Mouse (Mus musculus): ENCODE data around the gene Pkn3. TPM values are rescaled to one million over a fixed set of nuclear protein-coding genes. Genes with fewer than 3 reads are reported as not detected.

Gene Pkn3
- polyA plus RNA-seq, 1 experiment, result 4.3 TPM

DNA sequence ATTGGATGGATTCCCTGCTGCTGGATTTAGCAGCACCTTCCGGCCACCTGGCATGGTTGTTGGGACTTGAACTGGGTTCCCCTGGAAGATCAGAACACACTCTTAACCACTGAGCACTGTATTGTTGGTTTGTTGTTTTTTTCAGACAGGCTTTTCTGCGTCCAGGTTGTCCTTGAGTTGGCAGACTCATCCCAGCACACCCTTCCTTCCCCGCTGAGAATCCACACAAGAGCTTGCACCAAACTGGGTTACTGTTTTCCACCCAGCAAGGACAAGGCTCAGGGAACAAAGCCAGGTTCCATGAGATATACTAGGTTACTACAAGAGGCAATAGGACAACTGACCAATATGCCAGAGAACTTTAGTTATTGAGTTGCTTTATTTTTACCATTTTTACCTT lies 20.7 kb upstream of the Pkn3 start:
- no peaks in the 10 kb centered on the region for H3K36me3 ChIP-seq (ENCODE audit: control insufficient read depth, insufficient read depth)
- H3ac ChIP-seq (ENCODE audit: control insufficient read depth, insufficient read length), result no peak overlapping the region
- no peak for TF ChIP-seq POLR2A (IDR thresholded peaks at IDR 0.05; ENCODE audit: insufficient read length, low read depth)
- TF ChIP-seq POLR2AphosphoS2 (IDR thresholded peaks at IDR 0.05; ENCODE audit: insufficient read length, low read depth), result no peak
- TF ChIP-seq CEBPB (IDR thresholded peaks at IDR 0.05; ENCODE audit: insufficient read depth, poor library complexity, severe bottlenecking), result no peak
- TF ChIP-seq SRF (IDR thresholded peaks at IDR 0.05; ENCODE audit: control insufficient read depth, insufficient read length, low read depth), result no peak
- no peak for TF ChIP-seq REST (IDR thresholded peaks at IDR 0.05; ENCODE audit: insufficient read depth, insufficient read length)
- no peak for TF ChIP-seq USF1 (IDR thresholded peaks at IDR 0.05; ENCODE audit: low read depth)
- TF ChIP-seq MAX (IDR thresholded peaks at IDR 0.05; ENCODE audit: low read depth), result no peak
- no peak for TF ChIP-seq MYOD1 (IDR thresholded peaks at IDR 0.05; ENCODE audit: control insufficient read depth in 1 of 3, insufficient read length in 2 of 3, low read depth in 2 of 3)
- TF ChIP-seq TCF3 (IDR thresholded peaks at IDR 0.05; ENCODE audit: insufficient read length, low read depth), result no peak
- no peak for TF ChIP-seq TCF12 (IDR thresholded peaks at IDR 0.05; ENCODE audit: insufficient read depth, poor library complexity, severe bottlenecking)
- TF ChIP-seq E2F4 (IDR thresholded peaks at IDR 0.05; ENCODE audit: insufficient read depth), result no peak
- TF ChIP-seq MYOG (IDR thresholded peaks at IDR 0.05; ENCODE audit: control insufficient read depth in 1 of 3, insufficient read depth in 1 of 3, insufficient read length in 2 of 3, low read depth in 2 of 3), result no peak
- no peaks in the 10 kb centered on the region for H3K27me3 ChIP-seq (ENCODE audit: control insufficient read depth, insufficient read depth, insufficient read length)
- H3K79me2 ChIP-seq (ENCODE audit: control insufficient read depth, insufficient read depth), result no peaks in the 10 kb centered on the region
- H3K4me2 ChIP-seq (ENCODE audit: low read depth), result no peak overlapping the region
- H3K4me3 ChIP-seq, result no peak overlapping the region

DNA sequence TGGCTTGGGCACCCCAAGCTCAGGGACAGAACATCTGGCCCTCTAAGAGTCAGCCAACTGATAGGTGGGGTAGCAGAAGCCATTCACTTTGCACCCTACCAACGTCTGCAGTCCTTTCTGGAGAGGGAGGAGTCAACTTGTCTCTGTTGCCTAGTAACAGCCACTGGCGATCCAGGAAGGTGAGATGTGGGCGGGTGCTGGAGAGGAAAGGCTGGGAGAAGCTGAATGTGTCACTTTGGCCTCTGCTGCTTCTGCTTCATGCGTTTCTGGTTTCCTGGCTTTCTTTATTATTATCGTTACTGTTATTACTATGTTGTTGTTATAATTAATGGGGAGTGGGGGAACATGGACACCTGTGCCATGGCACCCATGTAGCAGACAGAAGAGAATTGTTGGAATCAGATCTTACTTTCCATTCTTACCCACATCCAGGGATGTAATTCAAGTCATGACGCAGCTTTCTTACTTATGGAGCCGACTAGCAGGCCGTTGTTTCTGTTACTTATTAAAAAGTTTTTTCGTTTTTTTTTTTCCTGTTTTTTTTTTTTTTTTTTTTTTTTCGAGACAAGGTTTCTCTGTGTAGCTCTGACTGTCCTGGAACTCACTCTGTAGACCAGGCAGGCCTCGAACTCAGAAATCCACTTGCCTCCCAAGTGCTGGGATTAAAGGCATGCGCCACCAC lies 20.1 kb upstream of the Pkn3 start, which contains the start of gene Set:
Gene Set, plus strand, starts transcription at position 156 of the 682 bp plus-strand sequence.
- no peak for TF ChIP-seq CEBPB (IDR thresholded peaks at IDR 0.05; ENCODE audit: insufficient read depth, poor library complexity, severe bottlenecking)
- no peak for TF ChIP-seq SRF (IDR thresholded peaks at IDR 0.05; ENCODE audit: control insufficient read depth, insufficient read length, low read depth)
- TF ChIP-seq MYOG (IDR thresholded peaks at IDR 0.05; ENCODE audit: control insufficient read depth in 1 of 3, insufficient read depth in 1 of 3, insufficient read length in 2 of 3, low read depth in 2 of 3), result no peak
- TF ChIP-seq MYOD1 (IDR thresholded peaks at IDR 0.05; ENCODE audit: control insufficient read depth in 1 of 3, insufficient read length in 2 of 3, low read depth in 2 of 3), result no peak
- TF ChIP-seq POLR2A (IDR thresholded peaks at IDR 0.05; ENCODE audit: insufficient read length, low read depth), result no peak
- TF ChIP-seq REST (IDR thresholded peaks at IDR 0.05; ENCODE audit: insufficient read depth, insufficient read length), result no peak
- TF ChIP-seq TCF3 (IDR thresholded peaks at IDR 0.05; ENCODE audit: insufficient read length, low read depth), result no peak
- TF ChIP-seq TCF12 (IDR thresholded peaks at IDR 0.05; ENCODE audit: insufficient read depth, poor library complexity, severe bottlenecking), result no peak
- no peak for TF ChIP-seq MAX (IDR thresholded peaks at IDR 0.05; ENCODE audit: low read depth)
- TF ChIP-seq E2F4 (IDR thresholded peaks at IDR 0.05; ENCODE audit: insufficient read depth), result no peak
- no peak for TF ChIP-seq POLR2AphosphoS2 (IDR thresholded peaks at IDR 0.05; ENCODE audit: insufficient read length, low read depth)
- TF ChIP-seq USF1 (IDR thresholded peaks at IDR 0.05; ENCODE audit: low read depth), result no peak
- Histone ChIP-seq H3K4me3 (no peak within 1 kb of the TSS), H3ac (ENCODE audit: control insufficient read depth, insufficient read length) (no peak within 1 kb of the TSS), H3K36me3 (ENCODE audit: control insufficient read depth, insufficient read depth) (no peaks in the 10 kb centered on the region), H3K4me2 (ENCODE audit: low read depth) (no peak within 1 kb of the TSS), H3K27me3 (ENCODE audit: control insufficient read depth, insufficient read depth, insufficient read length) (no peaks in the 10 kb centered on the region), H3K79me2 (ENCODE audit: control insufficient read depth, insufficient read depth) (no peaks in the 10 kb centered on the region)

DNA sequence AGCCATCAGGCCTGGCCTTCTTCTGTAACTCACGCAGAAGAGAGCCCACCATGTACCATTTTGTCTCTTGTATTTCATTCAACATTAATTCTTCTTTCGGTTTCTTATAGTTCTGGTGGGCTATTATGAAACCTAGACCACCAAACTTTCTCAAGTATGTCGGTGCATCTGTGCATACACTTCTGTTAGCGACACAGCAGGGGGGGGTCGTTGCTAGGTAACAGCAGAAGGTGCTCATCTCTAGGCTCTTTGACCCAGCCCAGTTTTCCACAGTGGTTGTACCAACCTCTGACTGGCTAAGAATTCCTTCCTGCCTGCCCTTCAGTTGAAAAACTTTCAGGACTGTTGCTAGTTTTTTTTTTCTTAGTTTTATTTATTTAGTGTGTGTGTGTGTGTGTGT lies 19.1 kb upstream of the Pkn3 start:
- Histone ChIP-seq H3K4me2 (ENCODE audit: low read depth) (no peak overlapping the region), H3K27me3 (ENCODE audit: control insufficient read depth, insufficient read depth, insufficient read length) (no peaks in the 10 kb centered on the region), H3ac (ENCODE audit: control insufficient read depth, insufficient read length) (no peak overlapping the region), H3K4me3 (no peak overlapping the region), H3K36me3 (ENCODE audit: control insufficient read depth, insufficient read depth) (no peaks in the 10 kb centered on the region), H3K79me2 (ENCODE audit: control insufficient read depth, insufficient read depth) (peaks cover 6% of the 10 kb centered on the region)
- TF ChIP-seq SRF (IDR thresholded peaks at IDR 0.05; ENCODE audit: control insufficient read depth, insufficient read length, low read depth) (no peak), MAX (IDR thresholded peaks at IDR 0.05; ENCODE audit: low read depth) (no peak), POLR2AphosphoS2 (IDR thresholded peaks at IDR 0.05; ENCODE audit: insufficient read length, low read depth) (no peak), REST (IDR thresholded peaks at IDR 0.05; ENCODE audit: insufficient read depth, insufficient read length) (no peak), E2F4 (IDR thresholded peaks at IDR 0.05; ENCODE audit: insufficient read depth) (no peak), POLR2A (IDR thresholded peaks at IDR 0.05; ENCODE audit: insufficient read length, low read depth) (no peak), MYOD1 (IDR thresholded peaks at IDR 0.05; ENCODE audit: control insufficient read depth in 1 of 3, insufficient read length in 2 of 3, low read depth in 2 of 3) (no peak), CEBPB (IDR thresholded peaks at IDR 0.05; ENCODE audit: insufficient read depth, poor library complexity, severe bottlenecking) (no peak), MYOG (IDR thresholded peaks at IDR 0.05; ENCODE audit: control insufficient read depth in 1 of 3, insufficient read depth in 1 of 3, insufficient read length in 2 of 3, low read depth in 2 of 3) (no peak), TCF3 (IDR thresholded peaks at IDR 0.05; ENCODE audit: insufficient read length, low read depth) (no peak), TCF12 (IDR thresholded peaks at IDR 0.05; ENCODE audit: insufficient read depth, poor library complexity, severe bottlenecking) (no peak), USF1 (IDR thresholded peaks at IDR 0.05; ENCODE audit: low read depth) (no peak)

DNA sequence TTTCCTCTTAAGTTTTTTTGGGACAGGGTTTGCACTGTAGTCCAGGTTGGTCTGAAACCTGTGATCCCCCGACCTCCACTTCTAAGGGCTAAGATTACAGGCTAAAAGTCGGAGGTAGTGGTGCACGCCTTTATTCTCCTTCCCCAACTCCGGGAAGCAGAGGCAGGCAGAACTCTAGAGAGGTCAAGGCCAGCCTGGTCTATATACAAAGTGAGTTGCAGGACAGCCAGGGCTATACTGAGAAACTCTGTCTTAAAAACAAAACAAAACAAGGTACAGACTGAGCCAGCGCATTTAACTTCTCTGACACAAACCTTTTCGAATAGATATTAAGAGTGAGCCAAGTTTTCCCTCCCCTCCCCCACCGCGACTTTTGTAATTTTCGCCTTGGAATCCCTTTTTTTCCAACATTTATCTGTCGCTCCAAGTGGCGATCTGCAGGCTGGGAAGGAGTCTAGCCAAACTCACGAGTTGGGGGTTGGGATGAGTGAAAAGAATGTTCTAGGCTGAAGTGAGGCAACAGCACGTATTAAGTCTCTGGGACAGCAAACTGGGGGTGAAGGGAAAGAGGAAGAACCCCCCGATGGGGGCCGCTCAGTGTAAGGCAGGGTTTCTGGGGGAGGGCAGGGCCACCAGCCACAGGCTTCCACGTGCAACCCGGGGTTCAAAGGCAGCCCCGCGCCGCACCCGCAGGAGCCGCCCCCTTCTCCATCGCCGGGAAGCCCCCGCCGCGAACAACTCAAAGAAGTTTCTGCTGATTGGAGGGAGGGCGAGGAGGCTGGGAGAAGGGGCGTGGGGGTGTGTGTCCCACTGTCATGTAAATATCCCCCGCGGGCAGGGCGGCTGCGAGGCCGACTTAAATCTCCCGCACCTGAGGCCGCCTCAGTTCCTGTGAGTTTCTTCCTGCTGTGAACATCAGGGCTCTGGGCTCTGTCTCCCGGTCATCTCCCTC lies 16.0 kb upstream of the Pkn3 start:
- Histone ChIP-seq H3K36me3 (ENCODE audit: control insufficient read depth, insufficient read depth) (no peaks in the 10 kb centered on the region), H3K4me2 (ENCODE audit: low read depth) (peak overlapping the region; percentile 89), H3ac (ENCODE audit: control insufficient read depth, insufficient read length) (peak overlapping the region; percentile 58), H3K27me3 (ENCODE audit: control insufficient read depth, insufficient read depth, insufficient read length) (no peaks in the 10 kb centered on the region), H3K4me3 (peak overlapping the region; percentile 74), H3K79me2 (ENCODE audit: control insufficient read depth, insufficient read depth) (peaks cover 30% of the 10 kb centered on the region)
- TF ChIP-seq MYOD1 (IDR thresholded peaks at IDR 0.05; ENCODE audit: control insufficient read depth in 1 of 3, insufficient read length in 2 of 3, low read depth in 2 of 3), result no peak
- no peak for TF ChIP-seq TCF3 (IDR thresholded peaks at IDR 0.05; ENCODE audit: insufficient read length, low read depth)
- no peak for TF ChIP-seq E2F4 (IDR thresholded peaks at IDR 0.05; ENCODE audit: insufficient read depth)
- TF ChIP-seq MAX (IDR thresholded peaks at IDR 0.05; ENCODE audit: low read depth), result no peak
- no peak for TF ChIP-seq POLR2AphosphoS2 (IDR thresholded peaks at IDR 0.05; ENCODE audit: insufficient read length, low read depth)
- no peak for TF ChIP-seq CEBPB (IDR thresholded peaks at IDR 0.05; ENCODE audit: insufficient read depth, poor library complexity, severe bottlenecking)
- TF ChIP-seq USF1 (IDR thresholded peaks at IDR 0.05; ENCODE audit: low read depth), result no peak
- no peak for TF ChIP-seq POLR2A (IDR thresholded peaks at IDR 0.05; ENCODE audit: insufficient read length, low read depth)
- no peak for TF ChIP-seq SRF (IDR thresholded peaks at IDR 0.05; ENCODE audit: control insufficient read depth, insufficient read length, low read depth)
- TF ChIP-seq MYOG (IDR thresholded peaks at IDR 0.05; ENCODE audit: control insufficient read depth in 1 of 3, insufficient read depth in 1 of 3, insufficient read length in 2 of 3, low read depth in 2 of 3), result no peak
- TF ChIP-seq TCF12 (IDR thresholded peaks at IDR 0.05; ENCODE audit: insufficient read depth, poor library complexity, severe bottlenecking), result no peak
- TF ChIP-seq REST (IDR thresholded peaks at IDR 0.05; ENCODE audit: insufficient read depth, insufficient read length), result no peak
